10 mouse cellular contexts compared by ENCODE assay signal in the genomic region with DNA sequence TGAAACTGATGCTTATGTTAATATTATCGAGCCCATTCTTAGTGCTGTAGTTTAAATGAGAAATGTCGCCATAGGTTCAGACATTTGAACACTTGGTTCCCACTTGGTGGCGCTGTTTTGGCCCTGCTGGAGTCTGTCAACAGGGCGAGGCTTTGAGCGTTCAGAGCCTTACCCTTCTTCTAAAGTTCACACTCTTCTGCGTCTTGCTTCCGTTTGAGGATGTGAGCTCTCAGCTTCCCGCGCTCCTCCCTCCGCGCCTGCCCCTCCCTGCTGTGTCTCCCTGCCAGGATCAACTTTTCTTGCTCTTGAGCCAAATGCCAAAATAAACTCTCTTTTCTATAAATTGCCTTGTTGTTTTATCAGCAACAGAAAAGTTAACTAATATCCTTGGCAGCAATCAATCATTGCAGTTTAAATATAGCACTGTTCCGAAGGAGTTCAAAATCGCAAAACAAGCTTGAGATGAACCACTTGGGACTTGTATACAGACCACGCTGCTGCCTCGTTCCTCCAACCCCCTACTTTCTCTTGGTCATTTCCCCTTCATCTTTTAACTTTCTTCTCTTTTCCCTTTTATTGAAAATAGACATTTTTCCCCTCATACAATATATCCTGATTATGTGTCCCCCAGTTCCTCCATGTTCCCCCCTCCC. TPM values are rescaled to one million over a fixed set of nuclear protein-coding genes. Genes with fewer than 3 reads are reported as not detected.
DNase-seq lines count a peak whose midpoint lies in the region; ATAC-seq lines count a peak whose summit lies in the region.
"Had no signal": no experiment of that assay in that cellular context is flagged by ENCODE, and none has a peak within 500 bp of the region (broad histone marks: within the 10 kb centered on the region; RNA-seq: fewer than 3 reads in every experiment).

No protein-coding gene starts in this region.

- no peaks in the 10 kb centered on the region for H3K4me1 ChIP-seq in embryonic facial prominence, embryonic 14.5 days (ENCODE audit: control insufficient read depth, insufficient read depth, low read length)
- H3K4me1 ChIP-seq in embryonic facial prominence, embryonic 10.5 days = no peaks in the 10 kb centered on the region
- H3K4me1 ChIP-seq: embryonic facial prominence, embryonic 15.5 days had no signal

- H3K27ac ChIP-seq in embryonic facial prominence, embryonic 14.5 days (replicated peaks; ENCODE audit: low read depth, low read length) = no peak overlapping the region
- H3K27ac ChIP-seq in embryonic facial prominence, embryonic 10.5 days (replicated peaks) = no peak overlapping the region
- H3K27ac ChIP-seq: embryonic facial prominence, embryonic 15.5 days had no signal

- peak; percentile 63 for DNase-seq in embryonic facial prominence, embryonic 14.5 days (ENCODE audit: low spot score)
- DNase-seq in embryonic facial prominence, embryonic 10.5 days (ENCODE audit: low spot score) = no peak
- DNase-seq in adrenal gland, postnatal 25 days = peak; percentile 7
- peak; percentile 40 to 48 for DNase-seq in heart, postnatal 14 days
- peak; percentile 38 to 40 for DNase-seq in lung, adult 18-20 months
- DNase-seq in ovary, adult 18-20 months (ENCODE audit: low spot score) = no peak
- no peak for DNase-seq in left cerebral cortex, postnatal 14 days (ENCODE audit: low spot score in 2 of 2)
- no peak for DNase-seq in T-cell, adult 2 months (ENCODE audit: low spot score)

- no peaks in the 10 kb centered on the region for H3K36me3 ChIP-seq in embryonic facial prominence, embryonic 14.5 days (ENCODE audit: control insufficient read depth, insufficient read depth, low read length)
- H3K36me3 ChIP-seq in embryonic facial prominence, embryonic 10.5 days (replicated peaks) = no peaks in the 10 kb centered on the region
- H3K36me3 ChIP-seq: embryonic facial prominence, embryonic 15.5 days had no signal

- H3K4me2 ChIP-seq in embryonic facial prominence, embryonic 14.5 days (ENCODE audit: low read depth, low read length) = no peak overlapping the region
- H3K4me2 ChIP-seq: embryonic facial prominence, embryonic 15.5 days had no signal

- intact Hi-C loops in heart, postnatal 14 days (cut with DNase I) = loop anchor here (5.0 kb wide), 1 partner anchor 41 kb away; no protein-coding TSS in a partner anchor
- intact Hi-C loops in left cerebral cortex, postnatal 14 days (cut with DNase I) = no loop called here

- no peaks in the 10 kb centered on the region for H3K9me3 ChIP-seq in embryonic facial prominence, embryonic 14.5 days (ENCODE audit: control insufficient read depth, low read length)
- no peaks in the 10 kb centered on the region for H3K9me3 ChIP-seq in embryonic facial prominence, embryonic 10.5 days
- H3K9me3 ChIP-seq: embryonic facial prominence, embryonic 15.5 days had no signal

- H3K4me3 ChIP-seq in embryonic facial prominence, embryonic 14.5 days (ENCODE audit: low read depth, low read length) = no peak overlapping the region
- H3K4me3 ChIP-seq in embryonic facial prominence, embryonic 10.5 days = no peak overlapping the region
- H3K4me3 ChIP-seq: embryonic facial prominence, embryonic 15.5 days; myocyte had no signal

- H3K27me3 ChIP-seq in embryonic facial prominence, embryonic 14.5 days (replicated peaks; ENCODE audit: control insufficient read depth, insufficient read depth, low read length) = no peaks in the 10 kb centered on the region
- H3K27me3 ChIP-seq in embryonic facial prominence, embryonic 10.5 days (replicated peaks; ENCODE audit: low read depth, poor library complexity, severe bottlenecking) = no peaks in the 10 kb centered on the region
- H3K27me3 ChIP-seq: embryonic facial prominence, embryonic 15.5 days had no signal

- WGBS in embryonic facial prominence, embryonic 14.5 days = 46% methylated on average over 15 of the region's 15 CpGs
- WGBS in embryonic facial prominence, embryonic 10.5 days = 64% methylated on average over 15 of the region's 15 CpGs

- H3K9ac ChIP-seq in embryonic facial prominence, embryonic 14.5 days (ENCODE audit: low read depth, low read length) = no peak overlapping the region
- H3K9ac ChIP-seq: embryonic facial prominence, embryonic 15.5 days had no signal

- no peak for ATAC-seq in embryonic facial prominence, embryonic 14.5 days (ENCODE audit: low read depth)

RNA-seq across cellular contexts. Expression of a gene that starts 42.4 kb away (rescaled TPM):
- 6.3 and 8.4 TPM in 2 replicates for polyA plus RNA-seq in embryonic facial prominence, embryonic 14.5 days (2014; fragmentation: Nextera tagmentation; extraction: Ambion mirVana)
- 3.2 and 5.6 TPM in 2 replicates for polyA plus RNA-seq in embryonic facial prominence, embryonic 10.5 days (2016; fragmentation: Nextera tagmentation; extraction: Ambion mirVana)
- total RNA-seq in adrenal gland, postnatal 25 days (2021) = 2.5 and 4.0 TPM in 2 replicates
- 100 to 1,000 TPM; 269 TPM for total RNA-seq in heart, postnatal 14 days (2021)
- 100 to 1,000 TPM; 112 to 122 TPM for total RNA-seq in left cerebral cortex, postnatal 14 days (2021)

Comparison
In these comparisons a context has a peak if more than half of its experiments do, and no peak if none do; other contexts are left out.
1. DNase-seq: peak in embryonic facial prominence, embryonic 14.5 days (single experiment), adrenal gland, postnatal 25 days (single experiment), heart, postnatal 14 days (2 of 2) and lung, adult 18-20 months (2 of 2); none in embryonic facial prominence, embryonic 10.5 days (single experiment), ovary, adult 18-20 months (single experiment), left cerebral cortex, postnatal 14 days (0 of 2) and T-cell, adult 2 months (single experiment).
2. RNA of a gene that starts 42.4 kb away (total RNA-seq): 269 TPM in heart, postnatal 14 days and 112 to 122 TPM in left cerebral cortex, postnatal 14 days; 2.5 to 4.0 TPM in adrenal gland, postnatal 25 days; every median in the first group is over 10 times any median in the second.